Mouse (Mus musculus): Measurements from ENCODE around the gene Atp6v0b.

GRCm38 (mm10) chr4:117847011-117847410 is 40.1 kb downstream of the Atp6v0b start:
- TF ChIP-seq CTCF (IDR thresholded peaks at IDR 0.05; ENCODE audit: low read depth) (no peak), EP300 (IDR thresholded peaks at IDR 0.05; ENCODE audit: low read depth) (no peak)

Data from heart, postnatal 0 days (tissue).